Mouse (Mus musculus) kidney, adult 18-20 months (tissue): Measurements from ENCODE around the gene Smim14.
A peak's percentile ranks its signal among the peaks of the same experiment; 100 is the strongest.
"Not testable (repeated sequence)": the region's sequence is repeated elsewhere in the genome, so short reads cannot be mapped to it uniquely, and the experiment has no call there.

ENCODE experiments used
- DNase-seq: peaks from one replicate; pipeline ENCODE4 v3.0.0; 2021

The Smim14 gene

GRCm38 (mm10) chr5:65514635-65515278 is 22.2 kb downstream of the Smim14 start:
- DNase-seq, result no peak

- DNase-seq, result no peak
Measured at GRCm38 (mm10) chr5:65513506-65513905, 23.5 kb downstream of the Smim14 start.

- DNase-seq, result no peak
Measured at GRCm38 (mm10) chr5:65508395-65508794, 28.6 kb downstream of the Smim14 start.

- DNase-seq, result no peak
Measured at GRCm38 (mm10) chr5:65505786-65506185, 31.2 kb downstream of the Smim14 start.

- DNase-seq, result no peak
Measured at GRCm38 (mm10) chr5:65501407-65501806, 35.6 kb downstream of the Smim14 start.

GRCm38 (mm10) chr5:65500231-65500630 is 36.8 kb downstream of the Smim14 start:
- no peak for DNase-seq

- peak; percentile 95 for DNase-seq
Measured at GRCm38 (mm10) chr5:65492716-65493531, 44.1 kb downstream of the Smim14 start, which contains the start of gene Gm43552. Gm43552 (minus strand) TSS chr5:65492833.

GRCm38 (mm10) chr5:65491767-65492715 is 44.9 kb downstream of the Smim14 start:
- peak; percentile 74 for DNase-seq

GRCm38 (mm10) chr5:65489830-65490229 is 47.2 kb downstream of the Smim14 start:
- DNase-seq, result no peak

- DNase-seq, result no peak
Measured at GRCm38 (mm10) chr5:65488725-65489124, 48.3 kb downstream of the Smim14 start.

GRCm38 (mm10) chr5:65487381-65487780 is 49.6 kb downstream of the Smim14 start:
- DNase-seq, result no peak

GRCm38 (mm10) chr5:65486514-65486913 is 50.5 kb downstream of the Smim14 start:
- no peak for DNase-seq

- DNase-seq, result no peak
Measured at GRCm38 (mm10) chr5:65482996-65483395, 54.0 kb downstream of the Smim14 start.

- no peak for DNase-seq
Measured at GRCm38 (mm10) chr5:65480511-65480910, 56.5 kb downstream of the Smim14 start.

- no peak for DNase-seq
Measured at GRCm38 (mm10) chr5:65479681-65480445, 57.1 kb downstream of the Smim14 start.

- DNase-seq, result no peak
Measured at GRCm38 (mm10) chr5:65478224-65478623, 58.8 kb downstream of the Smim14 start.

GRCm38 (mm10) chr5:65476739-65477138 is 60.2 kb downstream of the Smim14 start:
- not testable (repeated sequence) for DNase-seq

- no peak for DNase-seq
Measured at GRCm38 (mm10) chr5:65475806-65476205, 61.2 kb downstream of the Smim14 start.

- no peak for DNase-seq
Measured at GRCm38 (mm10) chr5:65469766-65470165, 67.2 kb downstream of the Smim14 start.

- DNase-seq, result no peak
Measured at GRCm38 (mm10) chr5:65466911-65467310, 70.1 kb downstream of the Smim14 start.

- no peak for DNase-seq
Measured at GRCm38 (mm10) chr5:65460361-65460760, 76.6 kb downstream of the Smim14 start.

GRCm38 (mm10) chr5:65459454-65459853 is 77.5 kb downstream of the Smim14 start:
- DNase-seq, result no peak
